Mouse (Mus musculus) midbrain, embryonic 16.5 days (tissue): ENCODE results near the gene Rpl28. TPM values are rescaled to one million over a fixed set of nuclear protein-coding genes. Genes with fewer than 3 reads are reported as not detected.

Experiments
- ATAC-seq: fragments of 200-750 bp; cut with Nextera tagmentation; 2 replicates; pipeline ENCODE4 v1.8.0; 2017; ENCODE audit warnings: moderate TSS enrichment
- H3K27ac ChIP-seq: fragments of 300-500 bp; sonication (generic); 2 replicates; pipeline ENCODE4 v1.5.1; 2014; ENCODE audit warnings: mild to moderate bottlenecking, low read length, mixed read lengths
- H3K27me3 ChIP-seq: fragments of 300-500 bp; sonication (generic); 2 replicates; pipeline ENCODE4 v1.6.1; 2014; ENCODE audit warnings: low read depth, low read length, mixed read lengths; ENCODE audit not compliant: control insufficient read depth, insufficient read depth
- H3K36me3 ChIP-seq: fragments of 300-500 bp; sonication (generic); 2 replicates; pipeline ENCODE4 v1.6.1; 2014; ENCODE audit warnings: mild to moderate bottlenecking, low read length, moderate library complexity, mixed read lengths; ENCODE audit not compliant: control insufficient read depth, insufficient read depth
- H3K4me1 ChIP-seq: fragments of 300-500 bp; sonication (generic); 2 replicates; pipeline ENCODE4 v1.6.1; 2014; ENCODE audit warnings: mild to moderate bottlenecking, low read length, mixed read lengths; ENCODE audit not compliant: control insufficient read depth, insufficient read depth
- H3K4me2 ChIP-seq: fragments of 300-500 bp; sonication (generic); 2 replicates; pipeline ENCODE4 v1.6.1; 2014; ENCODE audit warnings: mild to moderate bottlenecking, low read length, mixed read lengths
- H3K4me3 ChIP-seq: fragments of 300-500 bp; sonication (generic); 2 replicates; pipeline ENCODE4 v1.5.1; 2014; ENCODE audit warnings: low read depth, mild to moderate bottlenecking, low read length, moderate library complexity, mixed read lengths
- H3K9ac ChIP-seq: fragments of 300-500 bp; sonication (generic); 2 replicates; pipeline ENCODE4 v1.6.1; 2014; ENCODE audit warnings: low read depth, low read length, mixed read lengths
- H3K9me3 ChIP-seq: fragments of 300-500 bp; sonication (generic); replicated peaks from 2 replicates; pipeline ENCODE4 v1.6.1; 2014; ENCODE audit warnings: mild to moderate bottlenecking, low read length, mixed read lengths; ENCODE audit not compliant: control insufficient read depth, poor library complexity, severe bottlenecking
- WGBS: fragments of 180-500 bp; shearing (Covaris S2); extraction: QIAGEN DNeasy Blood & Tissue Kit; methylation state at CpG from one replicate; pipeline ENCODE4 v1.1.7; 2014; 5-methylcytosine and 5-hydroxymethylcytosine counted together
- polyA plus RNA-seq: library from polyadenylated mRNA; unstranded; fragments of >200 nt; fragmentation: Nextera tagmentation; extraction: Ambion mirVana; gene quantifications from 2 replicates; pipeline ENCODE4 v1.2.1, GENCODE M21; 2015

The Rpl28 gene
- polyA plus RNA-seq, 1 experiment from 2014 or later: 213 TPM

- peak; percentile 63 for ATAC-seq
- Histone ChIP-seq H3K9ac (peak overlapping the region; percentile 84), H3K4me2 (peak overlapping the region; percentile 69), H3K9me3 (no peaks in the 10 kb centered on the region), H3K4me1 (peaks cover 22% of the 10 kb centered on the region), H3K27me3 (no peaks in the 10 kb centered on the region), H3K36me3 (no peaks in the 10 kb centered on the region), H3K4me3 (peak overlapping the region; percentile 72), H3K27ac (peak overlapping the region; percentile 87)
- 2% methylated on average over 16 of the region's 16 CpGs for WGBS
Observed at GRCm38 (mm10) chr7:4842634-4843131, 50.0 kb downstream of the Rpl28 start.

- peaks cover 22% of the 10 kb centered on the region for H3K4me1 ChIP-seq
- no peaks in the 10 kb centered on the region for H3K9me3 ChIP-seq
- peak overlapping the region; percentile 84 for H3K9ac ChIP-seq
- peak overlapping the region; percentile 69 for H3K4me2 ChIP-seq
- WGBS: 0% methylated on average over 34 of the region's 34 CpGs
- H3K27ac ChIP-seq: peak overlapping the region; percentile 87
- peak overlapping the region; percentile 72 for H3K4me3 ChIP-seq
- H3K36me3 ChIP-seq: no peaks in the 10 kb centered on the region
- H3K27me3 ChIP-seq: no peaks in the 10 kb centered on the region
- peak; percentile 67 for ATAC-seq
Observed at GRCm38 (mm10) chr7:4843604-4844244, 51.0 kb downstream of the Rpl28 start.

DNA sequence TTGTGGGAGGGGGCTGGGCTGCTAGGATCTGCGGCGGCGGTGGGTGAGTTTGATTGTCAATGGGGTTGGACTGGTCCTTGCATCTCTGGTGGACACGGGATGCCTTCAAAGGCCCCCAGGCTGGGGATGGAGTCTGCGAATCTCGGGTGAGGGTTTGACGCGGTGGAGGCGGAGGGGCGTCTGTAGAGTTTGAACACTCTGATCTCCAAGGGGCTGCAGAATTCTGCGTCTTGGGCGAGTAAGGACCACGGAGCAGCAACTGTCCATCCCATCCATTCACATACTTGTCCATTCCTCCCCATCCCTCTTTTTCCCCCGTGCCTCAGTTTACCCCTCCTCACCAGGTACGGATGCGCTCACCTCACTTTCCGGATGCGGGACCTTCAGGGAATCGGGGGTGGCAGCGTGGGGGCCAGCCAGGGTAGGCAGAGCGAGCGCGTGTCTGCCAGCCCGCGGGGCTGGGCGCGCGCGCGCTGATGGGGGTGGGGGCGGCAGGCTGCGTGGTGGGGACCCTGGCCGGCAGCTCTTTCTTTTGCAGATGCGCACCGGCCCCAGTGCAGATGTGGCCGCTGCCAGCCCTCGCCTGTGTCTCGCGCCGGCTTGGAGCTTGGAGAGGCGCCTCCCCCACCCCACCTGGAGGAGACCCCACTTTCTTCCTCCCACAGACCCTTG, 51.7 kb downstream of the Rpl28 start, which contains the start of gene Shisa7:
Gene Shisa7, minus strand, starts transcription at position 452 of the 672 bp plus-strand sequence.
- ATAC-seq: peak; percentile 70
- peak within 1 kb of the TSS; percentile 69 for H3K4me2 ChIP-seq
- H3K4me1 ChIP-seq: peaks cover 22% of the 10 kb centered on the region
- peak within 1 kb of the TSS; percentile 72 for H3K4me3 ChIP-seq
- H3K27ac ChIP-seq: peak within 1 kb of the TSS; percentile 87
- 1% methylated on average over 38 of the region's 41 CpGs for WGBS
- no peaks in the 10 kb centered on the region for H3K9me3 ChIP-seq
- H3K9ac ChIP-seq: peak within 1 kb of the TSS; percentile 84
- no peaks in the 10 kb centered on the region for H3K36me3 ChIP-seq
- H3K27me3 ChIP-seq: no peaks in the 10 kb centered on the region

Other genes with a start within 250 kb of the Rpl28 start
- 185 and 186 TPM in 2 replicates for gene Syt5, start 245.3 kb upstream of the Rpl28 start, polyA plus RNA-seq
- gene Ptprh, start 188.8 kb upstream of the Rpl28 start, polyA plus RNA-seq: 0.68 and 1.4 TPM in 2 replicates
- 2.1 and 2.4 TPM in 2 replicates for gene Tmem86b, start 161.5 kb upstream of the Rpl28 start, polyA plus RNA-seq
- 5.6 and 6.8 TPM in 2 replicates for gene Ppp6r1, start 133.9 kb upstream of the Rpl28 start, polyA plus RNA-seq
- 169 and 181 TPM in 2 replicates for gene Hspbp1, start 107.8 kb upstream of the Rpl28 start, polyA plus RNA-seq
- gene Brsk1, start 102.3 kb upstream of the Rpl28 start, polyA plus RNA-seq: 7.5 and 7.8 TPM in 2 replicates
- gene Tmem150b, start 67.6 kb upstream of the Rpl28 start, polyA plus RNA-seq: 0.25 TPM in 1 of 2 replicates, not detected in the other
- gene Kmt5c, start 52.8 kb upstream of the Rpl28 start, polyA plus RNA-seq: 58.5 and 61.1 TPM in 2 replicates
- gene Cox6b2, start 39.8 kb upstream of the Rpl28 start, polyA plus RNA-seq: 19.3 and 21.3 TPM in 2 replicates
- not detected in 2 replicates for gene Fam71e2, start 21.6 kb upstream of the Rpl28 start, polyA plus RNA-seq
- 1.3 TPM in 2 replicates for gene Il11, start 10.0 kb upstream of the Rpl28 start, polyA plus RNA-seq
- 0.48 and 0.73 TPM in 2 replicates for gene Tmem190, start 9.9 kb upstream of the Rpl28 start, polyA plus RNA-seq
- gene Tmem238, start 3.2 kb upstream of the Rpl28 start, polyA plus RNA-seq: 6.2 and 6.5 TPM in 2 replicates
- gene Ube2s, start 19.7 kb downstream of the Rpl28 start, polyA plus RNA-seq: 226 and 253 TPM in 2 replicates
- gene Shisa7, start 51.8 kb downstream of the Rpl28 start, polyA plus RNA-seq: 14.0 and 14.6 TPM in 2 replicates
- 3.6 and 5.0 TPM in 2 replicates for gene Isoc2b, start 77.4 kb downstream of the Rpl28 start, polyA plus RNA-seq
- 0.46 and 0.57 TPM in 2 replicates for gene Isoc2a, start 84.3 kb downstream of the Rpl28 start, polyA plus RNA-seq
- gene Gm36210, start 113.6 kb downstream of the Rpl28 start, polyA plus RNA-seq: 0.32 and 0.38 TPM in 2 replicates
- gene Zfp628, start 122.3 kb downstream of the Rpl28 start, polyA plus RNA-seq: 3.1 and 3.6 TPM in 2 replicates
- gene Nat14, start 129.2 kb downstream of the Rpl28 start, polyA plus RNA-seq: 48.2 and 49.4 TPM in 2 replicates
- gene Ssc5d, start 132.9 kb downstream of the Rpl28 start, polyA plus RNA-seq: 0.72 and 0.85 TPM in 2 replicates
- 0.18 TPM in 1 of 2 replicates, not detected in the other for gene Sbk2, start 171.5 kb downstream of the Rpl28 start, polyA plus RNA-seq
- gene Sbk3, start 178.3 kb downstream of the Rpl28 start, polyA plus RNA-seq: 0.60 and 0.93 TPM in 2 replicates
- 56.3 and 69.2 TPM in 2 replicates for gene Zfp579, start 203.3 kb downstream of the Rpl28 start, polyA plus RNA-seq
- gene Zfp524, start 221.5 kb downstream of the Rpl28 start, polyA plus RNA-seq: 6.7 and 7.9 TPM in 2 replicates
- gene Fiz1, start 221.8 kb downstream of the Rpl28 start, polyA plus RNA-seq: 30.7 and 35.5 TPM in 2 replicates
- gene Gm44973, start 222.6 kb downstream of the Rpl28 start, polyA plus RNA-seq: 0.41 and 1.0 TPM in 2 replicates
- gene Zfp865, start 227.5 kb downstream of the Rpl28 start, polyA plus RNA-seq: 6.6 and 7.2 TPM in 2 replicates
- gene Ccdc106, start 227.7 kb downstream of the Rpl28 start, polyA plus RNA-seq: 70.0 and 73.1 TPM in 2 replicates
- not detected in 2 replicates for gene 4632433K11Rik, start 241.2 kb downstream of the Rpl28 start, polyA plus RNA-seq
- 10.5 and 10.8 TPM in 2 replicates for gene Zfp784, start 245.6 kb downstream of the Rpl28 start, polyA plus RNA-seq